Mouse (Mus musculus) spleen, adult 18-20 months (tissue): ENCODE data around the gene Itgav.

Source experiments
- DNase-seq, 2 experiments: peaks; one replicate each; pipeline ENCODE4 v3.0.0; 2022; ENCODE audit warnings: mixed read lengths in 2 of 2

Itgav gene

DNA sequence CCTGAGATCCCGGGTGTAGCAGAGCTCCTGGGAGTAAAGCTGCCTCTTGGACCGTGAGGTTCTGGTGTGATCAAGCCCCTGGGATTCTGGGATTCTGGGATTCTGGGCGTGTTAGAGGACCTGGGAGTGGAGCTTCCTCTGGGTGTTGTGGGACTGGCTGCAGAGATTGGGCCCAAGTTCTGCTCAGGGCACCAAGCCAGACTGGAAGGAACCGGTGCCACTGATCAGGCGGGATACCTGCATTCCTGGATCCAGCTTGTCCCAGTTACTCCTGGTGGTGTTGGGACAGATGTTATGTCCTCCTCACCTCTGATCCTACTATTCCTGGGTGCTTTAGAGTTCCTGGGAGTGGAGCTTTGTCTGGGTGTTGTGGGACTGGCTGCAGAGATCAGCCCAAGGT is 28.8 kb downstream of the Itgav start:
- DNase-seq: no peak

DNA sequence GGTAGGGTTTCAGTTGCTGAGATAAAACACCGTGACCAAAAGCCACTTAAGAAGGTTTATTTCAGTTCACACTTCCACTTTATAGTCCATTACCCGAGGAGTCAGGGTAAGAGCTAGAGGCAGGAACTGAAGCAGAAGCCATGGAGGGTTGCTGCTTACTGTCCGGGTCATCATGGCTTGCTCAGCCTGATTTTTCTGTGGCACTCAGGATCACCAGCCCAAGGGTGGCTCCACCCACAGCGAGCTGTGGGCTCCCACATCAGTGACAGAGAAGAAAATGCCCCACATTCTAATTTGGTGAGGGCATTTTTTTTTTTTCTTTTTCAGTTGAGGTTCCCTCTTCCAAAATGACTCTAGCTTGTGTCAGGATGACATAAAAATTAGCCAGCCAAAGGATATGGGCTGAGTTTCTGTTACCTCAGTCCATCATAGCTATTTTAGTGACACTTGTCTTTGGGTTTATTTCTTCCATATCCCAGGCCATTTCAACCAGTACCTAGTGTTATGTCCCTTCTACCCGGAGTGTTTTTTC is 30.2 kb downstream of the Itgav start:
- no peak for DNase-seq

DNA sequence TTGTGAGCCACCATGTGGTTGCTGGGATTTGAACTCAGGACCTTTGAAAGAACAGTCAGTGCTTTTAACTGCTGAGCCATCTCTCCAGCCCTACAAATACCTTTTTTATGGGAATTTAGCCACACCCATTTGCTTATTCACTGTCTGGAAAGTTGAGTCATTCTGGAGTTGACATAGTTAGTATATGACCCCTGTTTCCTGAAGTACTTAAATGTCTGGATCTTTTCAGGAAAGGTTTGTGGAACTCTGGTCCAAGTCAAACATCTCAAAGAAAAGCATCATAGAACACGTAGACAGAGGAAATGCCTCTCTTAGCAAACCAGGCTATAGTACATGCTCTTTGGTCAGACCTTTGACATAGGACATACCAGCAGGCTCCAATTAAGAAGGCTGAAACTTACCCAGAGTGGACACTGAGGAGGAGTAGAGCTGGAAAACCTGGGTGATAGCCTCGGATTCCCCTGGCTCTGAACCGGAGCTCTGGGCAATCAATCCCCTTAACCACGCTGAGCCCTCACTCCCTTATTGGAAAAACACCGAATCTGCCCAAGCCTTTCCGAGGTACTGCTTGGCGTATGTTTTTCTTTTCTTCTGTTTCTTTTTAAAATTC is 34.5 kb downstream of the Itgav start:
- DNase-seq: no peak

DNA sequence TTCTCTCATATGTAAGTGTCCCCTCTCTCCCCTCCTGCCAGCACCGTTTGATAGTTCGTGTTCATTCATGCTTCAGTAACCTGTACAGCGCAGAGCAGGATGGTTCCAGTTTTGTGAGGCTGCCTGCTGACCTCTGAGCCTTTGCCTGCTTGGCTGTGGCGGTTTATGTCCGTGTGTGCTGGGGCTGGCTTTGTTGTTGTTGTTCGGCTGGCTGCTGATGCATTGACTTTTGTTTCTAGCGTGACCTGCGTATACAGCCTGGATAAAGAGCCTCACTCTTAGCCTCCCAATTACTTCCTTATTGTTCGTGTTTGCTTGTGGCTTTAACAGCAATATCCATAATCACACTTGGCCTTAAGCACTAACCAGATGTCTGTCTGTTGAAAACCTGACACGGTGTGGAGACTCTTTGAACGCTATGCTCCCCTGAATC is 35.0 kb downstream of the Itgav start:
- no peak for DNase-seq

DNA sequence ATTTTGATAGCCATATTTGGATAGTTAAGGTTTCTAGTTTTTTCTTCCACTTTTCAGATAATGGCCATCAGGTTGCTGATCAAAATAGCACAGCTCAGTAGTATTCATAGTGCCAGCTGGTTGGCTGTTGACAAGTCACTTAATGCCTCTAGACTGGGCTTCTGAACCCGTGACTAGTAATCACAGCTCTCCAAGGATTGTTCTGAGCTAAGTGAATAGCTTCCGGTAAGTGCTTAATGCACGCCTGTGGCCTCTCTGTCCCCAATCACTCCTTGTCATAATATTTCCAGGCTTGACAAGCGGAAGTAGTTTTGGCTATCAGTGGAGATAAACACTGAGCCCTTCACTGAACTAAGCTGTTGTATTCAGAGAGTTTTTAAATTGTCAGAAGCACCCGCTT is 35.5 kb downstream of the Itgav start:
- no peak for DNase-seq

DNA sequence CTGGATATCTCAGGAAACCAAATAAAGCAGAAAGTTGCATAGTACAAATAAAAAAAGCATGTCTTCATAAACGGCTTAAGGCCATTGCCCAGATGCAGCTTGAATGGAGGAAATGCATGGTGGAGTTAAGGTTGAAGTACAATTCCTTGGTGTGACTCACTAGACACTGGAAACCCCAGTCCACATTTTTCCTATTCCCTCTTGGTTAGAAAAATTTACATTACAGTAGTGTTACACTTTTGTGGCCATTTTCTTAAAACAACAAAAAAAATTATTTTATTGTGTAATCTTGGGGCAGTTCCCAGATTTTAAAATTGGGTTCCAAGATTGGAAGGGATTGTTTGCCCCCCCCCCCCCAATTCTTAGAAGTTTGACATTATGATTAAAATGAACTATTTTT is 35.9 kb downstream of the Itgav start:
- no peak for DNase-seq

DNA sequence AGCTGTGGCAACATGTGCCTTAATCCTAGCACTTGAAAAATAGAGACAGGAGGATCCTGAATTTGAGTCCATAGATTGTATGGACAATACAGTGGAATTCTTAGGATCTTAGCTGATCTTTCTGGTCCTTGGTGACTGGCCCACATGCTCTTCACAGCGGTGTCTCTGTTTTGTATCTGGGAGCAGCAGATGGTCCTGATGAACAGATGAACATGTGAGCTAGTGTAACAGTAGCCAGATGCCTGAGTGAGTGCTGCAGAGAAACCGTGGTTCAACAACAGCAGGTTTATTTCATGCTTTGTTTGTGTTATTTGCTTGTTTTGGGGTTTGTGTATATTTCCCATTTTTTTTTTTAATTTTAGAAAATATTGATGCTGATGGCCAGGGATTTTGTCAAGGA is 37.3 kb downstream of the Itgav start:
- no peak for DNase-seq

DNA sequence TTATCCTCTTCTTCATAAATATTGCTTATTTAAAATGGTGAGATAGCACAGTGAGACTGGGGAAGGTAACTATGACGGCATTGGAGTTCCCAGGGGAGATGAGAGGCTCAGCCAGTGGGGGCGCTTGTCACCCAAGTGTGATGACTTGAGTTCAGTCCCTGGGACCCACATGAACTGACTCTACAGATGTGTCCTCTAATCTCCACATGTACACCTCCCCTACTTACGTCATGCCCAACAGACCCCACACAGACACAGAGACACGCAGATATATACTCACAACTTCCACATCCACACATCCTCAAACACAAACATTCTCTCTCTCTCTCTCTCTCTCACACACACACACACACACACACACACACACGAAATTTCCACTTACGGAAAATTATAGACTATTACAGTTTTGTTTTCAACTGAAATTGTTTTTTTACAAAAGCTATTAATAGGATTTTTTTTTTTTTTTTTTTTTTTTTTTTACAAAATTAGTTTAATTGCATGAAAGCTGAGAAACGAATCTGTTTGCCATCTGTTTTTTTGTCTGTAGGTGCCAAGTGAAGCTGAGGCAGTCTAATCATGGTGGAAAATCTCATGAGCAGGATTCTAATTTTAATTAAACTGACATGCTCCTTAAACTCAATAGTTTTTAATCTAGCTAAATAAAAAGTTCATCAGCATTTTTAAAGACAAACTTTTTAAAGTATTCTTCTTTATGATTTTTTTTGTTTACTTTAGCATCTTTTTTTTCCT is 38.1 kb downstream of the Itgav start:
- DNase-seq: peak; percentile 29 to 45

DNA sequence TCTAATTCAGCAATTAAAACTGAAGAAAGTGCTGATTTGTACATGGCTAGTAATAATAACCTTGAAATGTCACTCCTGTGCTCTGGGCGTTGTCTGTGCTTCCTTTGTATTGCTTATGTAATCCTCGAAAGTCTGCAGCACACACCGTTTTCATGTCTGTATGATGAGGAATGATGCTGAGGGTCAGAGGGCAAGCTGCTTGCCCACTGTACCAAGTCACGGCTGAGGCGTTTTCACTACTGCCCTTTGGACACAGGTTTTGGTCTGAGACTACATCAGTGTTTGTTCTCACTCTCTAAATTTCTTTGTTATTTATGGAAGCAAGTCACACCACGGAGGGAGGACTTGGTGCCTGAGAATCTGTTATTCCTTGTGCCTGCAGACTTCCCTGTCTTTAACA is 41.9 kb downstream of the Itgav start:
- no peak for DNase-seq

DNA sequence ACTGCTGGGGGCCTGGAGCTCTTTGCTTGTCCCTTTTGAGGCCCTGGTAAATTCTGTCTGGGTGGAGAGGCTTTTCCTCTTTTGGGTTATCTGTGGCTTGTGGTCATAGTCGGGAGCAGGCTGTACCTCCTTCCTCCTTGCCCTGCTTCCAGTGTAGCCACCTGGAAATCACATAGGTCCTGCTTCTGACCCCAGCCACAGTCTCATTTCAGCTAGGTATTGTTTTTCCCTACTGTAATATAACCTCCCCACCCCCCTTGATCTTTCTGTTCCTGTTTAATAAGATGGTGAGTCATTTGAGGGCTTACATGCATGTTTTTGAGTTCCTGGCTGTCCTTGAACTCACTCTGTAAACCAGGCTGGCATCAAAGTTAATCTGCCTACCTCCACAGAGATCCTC is 42.7 kb downstream of the Itgav start:
- no peak for DNase-seq

DNA sequence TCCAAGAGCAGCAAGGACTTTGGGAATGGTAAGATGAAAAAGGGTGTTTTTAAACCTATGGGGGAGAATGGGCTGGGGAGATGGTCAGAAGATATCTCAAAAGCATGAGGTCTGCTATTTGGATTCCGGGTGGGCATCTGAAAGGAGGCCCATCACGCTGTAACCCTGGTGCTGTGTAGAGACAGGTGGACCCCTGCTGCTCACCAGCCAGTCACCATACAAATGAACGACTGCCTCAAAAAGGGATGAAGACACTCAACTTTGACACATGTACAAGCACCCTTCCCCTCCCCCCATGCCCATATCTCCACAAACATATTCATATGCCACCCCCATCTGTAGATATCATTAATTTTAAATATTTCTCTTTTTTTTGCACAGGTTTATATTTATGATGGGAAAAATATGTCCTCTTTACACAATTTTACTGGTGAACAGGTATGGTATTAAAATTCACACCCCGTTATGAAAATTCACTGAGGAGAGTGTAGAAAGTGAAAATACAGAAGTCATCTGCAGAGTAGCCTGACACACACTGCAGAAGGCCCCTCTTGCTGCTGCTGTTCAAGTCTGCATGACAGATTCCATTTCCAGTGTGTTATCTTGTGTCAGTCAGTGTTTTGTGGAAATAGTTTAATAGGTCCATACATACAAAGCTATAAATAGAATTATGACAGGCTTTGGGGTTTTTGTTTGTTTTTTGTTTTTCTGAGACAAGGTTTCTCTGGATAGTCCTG is 44.3 kb downstream of the Itgav start:
- DNase-seq: no peak

DNA sequence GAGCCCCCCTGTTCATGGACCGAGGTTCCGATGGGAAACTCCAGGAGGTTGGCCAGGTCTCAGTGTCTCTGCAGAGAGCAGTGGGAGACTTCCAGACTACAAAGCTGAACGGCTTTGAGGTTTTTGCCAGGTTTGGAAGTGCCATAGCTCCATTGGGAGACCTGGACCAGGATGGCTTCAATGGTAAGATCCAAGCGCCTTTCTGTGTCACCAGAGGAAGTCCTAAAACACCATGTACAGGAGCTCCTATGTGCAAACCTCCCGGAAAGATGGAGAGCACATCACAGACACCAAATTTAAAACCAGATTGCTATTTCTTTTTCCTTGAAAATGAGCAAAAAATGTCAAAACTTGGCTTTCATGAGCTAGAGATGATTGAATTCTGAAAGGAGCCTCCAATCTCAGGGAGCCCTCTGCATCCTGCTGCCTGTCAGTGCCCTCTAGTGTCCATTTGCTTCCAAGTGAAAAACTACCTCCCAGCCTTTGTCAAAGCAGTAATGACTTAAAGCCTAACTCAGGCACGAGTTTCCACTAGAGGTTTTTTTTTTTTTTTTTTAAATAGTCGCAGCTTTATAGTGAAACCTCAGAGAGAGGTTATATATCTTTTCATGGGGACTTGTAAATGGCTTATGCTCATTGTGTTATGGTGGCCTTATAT is 47.1 kb downstream of the Itgav start:
- DNase-seq: peak in 1 of 2 experiments; percentile 40

DNA sequence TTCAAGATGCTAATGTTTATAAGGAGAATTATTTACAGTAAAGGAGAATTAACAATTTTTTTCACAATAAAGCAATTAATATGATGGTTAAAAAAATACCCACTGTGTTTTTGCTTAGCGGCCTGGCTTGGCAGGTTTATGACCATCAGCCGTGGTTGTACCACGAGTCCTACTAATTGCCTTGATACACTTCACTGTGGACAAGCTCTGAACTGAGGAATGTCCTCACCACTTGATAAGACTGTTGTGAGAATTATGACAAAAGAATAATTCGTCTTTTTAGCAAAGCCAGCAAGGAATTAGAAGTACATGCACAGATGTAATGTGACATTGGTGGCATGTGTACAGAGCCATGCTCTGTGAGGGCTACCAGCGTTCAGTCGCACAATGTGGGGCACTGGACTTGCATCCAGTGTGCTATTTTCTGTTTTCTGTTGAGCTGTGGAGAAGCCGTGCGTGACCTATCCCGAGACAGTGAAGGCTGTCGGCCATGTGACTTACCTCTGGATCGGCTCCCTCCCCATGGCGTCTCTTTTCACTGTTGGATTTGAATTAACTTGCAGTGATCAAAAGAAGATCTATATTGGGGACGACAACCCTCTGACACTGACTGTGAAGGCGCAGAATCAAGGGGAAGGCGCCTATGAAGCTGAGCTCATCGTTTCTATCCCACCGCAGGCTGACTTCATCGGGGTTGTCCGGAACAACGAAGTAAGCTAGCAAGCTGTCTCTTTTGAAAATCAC is 67.3 kb downstream of the Itgav start:
- no peak for DNase-seq

DNA sequence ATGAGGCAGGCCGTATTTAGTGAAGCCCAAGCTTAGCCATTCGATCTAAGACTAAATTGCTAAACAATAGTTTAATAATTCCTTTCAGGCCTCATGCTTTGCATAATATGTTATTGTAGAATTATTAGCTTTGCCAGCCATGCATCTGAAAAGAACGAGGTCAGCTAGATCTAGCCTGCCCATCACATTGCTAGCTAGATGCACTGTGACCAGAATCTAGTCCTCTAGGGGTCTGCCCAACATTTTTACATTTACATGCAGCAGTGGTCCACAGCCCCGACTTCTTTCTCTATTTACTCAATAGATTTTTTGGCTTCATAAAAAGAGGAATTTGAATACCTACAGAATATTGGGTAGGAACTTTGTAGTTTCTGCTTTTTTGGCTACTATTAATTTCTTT is 67.9 kb downstream of the Itgav start:
- DNase-seq: no peak

DNA sequence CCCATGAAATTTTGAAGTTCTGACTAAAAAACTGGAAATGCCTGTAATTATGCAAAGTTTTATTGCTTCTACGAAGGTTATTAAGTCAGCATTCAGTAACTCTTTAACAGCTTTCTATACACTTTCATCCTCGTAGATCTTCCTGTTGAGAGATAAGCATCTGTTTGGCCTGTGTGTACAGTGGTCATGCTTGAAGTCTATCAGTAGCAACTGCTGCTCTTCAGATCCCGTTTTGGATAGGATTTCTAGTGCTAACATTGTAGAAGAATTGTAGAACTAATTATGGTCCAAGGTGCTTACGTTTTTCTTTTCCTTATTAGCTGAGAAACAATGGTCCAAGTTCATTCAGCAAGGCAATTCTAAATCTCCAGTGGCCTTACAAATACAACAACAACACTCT is 71.6 kb downstream of the Itgav start:
- no peak for DNase-seq

DNA sequence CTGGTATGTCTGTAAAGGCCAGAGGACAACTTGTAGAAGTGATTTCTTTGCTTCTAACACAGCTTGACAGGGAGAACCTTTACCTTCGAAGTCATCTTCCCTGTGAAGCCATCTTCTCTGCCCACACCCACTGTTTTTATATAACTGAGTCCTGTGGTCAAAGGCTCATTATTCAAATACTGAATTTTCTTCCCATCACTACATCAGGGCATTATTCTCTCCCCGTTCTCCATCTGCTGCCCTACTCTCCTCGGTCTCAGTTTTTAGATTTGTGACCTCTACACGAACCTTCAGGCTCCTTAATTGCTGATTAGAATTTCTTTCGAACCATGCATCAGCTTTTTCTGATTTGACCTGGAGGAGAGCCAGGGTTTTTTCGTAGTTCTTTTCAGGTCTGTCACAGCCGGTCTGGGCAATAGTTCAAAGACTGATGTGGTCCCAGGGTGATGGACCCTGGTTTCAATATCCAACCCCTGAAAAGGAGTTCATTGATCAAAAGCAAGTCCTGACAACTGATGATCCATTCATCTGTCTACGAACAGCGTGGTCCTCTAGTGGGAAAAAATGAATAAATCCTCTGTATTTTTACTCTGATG is 73.8 kb downstream of the Itgav start:
- no peak for DNase-seq

DNA sequence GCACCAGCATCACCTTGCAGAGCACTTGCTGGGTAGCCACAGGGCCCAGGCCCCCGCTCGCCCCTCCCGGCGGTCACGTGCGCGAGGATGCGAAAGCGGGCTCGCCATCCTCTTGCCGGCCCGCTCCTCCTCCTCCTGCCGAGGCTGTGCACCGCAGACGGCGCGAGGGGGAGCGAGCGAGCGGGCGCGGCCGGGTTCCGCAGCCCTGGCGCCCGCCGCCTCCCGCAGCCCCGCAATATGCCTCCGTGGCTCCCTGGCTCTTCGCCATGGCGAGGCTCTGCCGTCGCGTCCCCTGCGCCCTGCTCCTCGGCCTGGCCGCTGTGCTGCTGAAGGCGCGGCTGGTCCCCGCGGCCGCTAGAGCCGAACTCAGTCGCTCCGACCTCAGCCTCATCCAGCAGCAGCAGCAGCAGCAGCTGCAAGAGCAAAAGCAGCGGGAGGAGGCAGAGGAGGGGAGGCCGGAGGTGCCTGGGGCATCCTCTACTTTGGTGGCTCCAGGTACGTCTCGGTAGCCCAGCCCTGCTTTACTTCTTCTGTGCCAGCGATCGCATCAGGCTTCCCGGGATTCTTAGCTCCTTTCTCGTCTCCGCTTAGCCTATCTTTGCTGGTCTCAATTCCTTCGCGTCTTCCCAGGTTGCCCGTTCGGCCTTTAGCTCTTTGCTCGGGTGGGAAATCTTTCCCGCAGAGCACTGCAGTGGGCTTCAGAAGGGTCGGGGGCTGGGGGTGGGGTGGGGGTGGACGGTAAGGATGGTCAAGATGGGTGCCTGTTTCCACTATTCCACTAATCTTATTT is 88.5 kb downstream of the Itgav start, which contains the start of gene Fam171b:
Fam171b (plus strand) TSS at position 154 of the 790 bp plus-strand sequence.
- peak; percentile 29 to 58 for DNase-seq

DNA sequence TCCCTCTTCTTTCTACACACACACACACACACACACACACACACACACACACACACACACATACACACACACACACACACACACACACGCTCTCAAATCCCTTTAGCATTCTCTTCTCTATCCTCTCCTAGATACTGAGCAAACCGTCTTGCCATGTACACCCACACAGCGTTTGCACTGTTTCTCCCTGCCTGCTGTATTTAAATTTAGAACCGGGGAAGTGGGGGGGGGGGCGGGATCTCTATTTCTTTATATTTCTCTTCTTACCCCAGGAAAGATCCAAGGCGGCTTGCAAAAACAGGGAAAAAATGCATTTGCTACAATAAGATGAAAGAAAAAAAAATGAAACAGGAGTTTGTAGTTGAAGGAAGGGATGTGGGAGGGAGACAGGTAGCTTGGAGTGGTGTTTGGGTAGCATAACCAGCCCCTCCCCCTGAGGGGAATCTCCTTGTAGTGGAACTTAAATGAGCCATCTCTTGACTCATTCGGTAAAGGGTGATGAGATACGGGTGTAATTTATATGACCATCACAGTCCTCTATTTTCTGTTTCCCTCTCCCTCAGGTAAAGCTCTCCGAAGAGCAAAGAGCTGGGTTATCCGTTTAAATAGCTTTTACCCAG is 89.2 kb downstream of the Itgav start:
- DNase-seq: no peak

DNA sequence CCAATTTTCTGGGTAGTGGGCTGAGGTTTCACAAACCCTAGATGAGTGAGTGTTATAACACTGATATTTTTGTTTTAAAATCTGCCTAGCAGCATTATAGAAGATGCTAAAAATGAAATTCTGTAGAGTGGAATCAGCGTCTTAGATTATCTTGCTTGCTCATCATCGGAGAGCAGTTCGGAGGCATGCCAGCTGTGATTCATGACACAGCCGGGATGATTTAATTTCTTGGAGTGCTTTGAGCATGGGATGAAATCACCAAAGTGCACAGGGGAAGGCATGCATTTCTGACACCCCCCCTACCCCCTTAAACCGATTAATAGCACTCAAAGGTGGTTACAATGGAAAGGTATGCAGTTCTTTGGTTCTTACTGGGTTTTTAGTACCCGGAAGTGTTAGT is 89.8 kb downstream of the Itgav start:
- DNase-seq: no peak

DNA sequence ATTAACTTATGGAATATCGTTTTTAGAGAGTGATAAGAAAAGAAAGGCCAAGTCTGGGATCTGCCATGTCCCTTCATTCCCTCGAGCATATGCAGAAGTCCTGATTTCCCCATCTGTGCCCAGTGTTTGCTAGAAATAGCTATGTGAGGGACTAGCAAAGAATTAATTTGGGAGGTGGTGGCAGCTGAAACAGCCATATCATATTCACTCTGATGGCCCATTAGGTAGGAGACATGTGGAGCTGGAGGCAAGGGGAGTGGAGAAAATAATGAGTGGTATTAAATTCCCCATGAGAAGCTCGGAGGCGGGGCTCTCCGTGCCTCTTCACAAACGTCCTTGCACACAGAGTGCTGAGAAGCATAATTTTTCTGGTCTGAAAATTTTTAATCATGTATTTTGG is 92.0 kb downstream of the Itgav start:
- DNase-seq: no peak

DNA sequence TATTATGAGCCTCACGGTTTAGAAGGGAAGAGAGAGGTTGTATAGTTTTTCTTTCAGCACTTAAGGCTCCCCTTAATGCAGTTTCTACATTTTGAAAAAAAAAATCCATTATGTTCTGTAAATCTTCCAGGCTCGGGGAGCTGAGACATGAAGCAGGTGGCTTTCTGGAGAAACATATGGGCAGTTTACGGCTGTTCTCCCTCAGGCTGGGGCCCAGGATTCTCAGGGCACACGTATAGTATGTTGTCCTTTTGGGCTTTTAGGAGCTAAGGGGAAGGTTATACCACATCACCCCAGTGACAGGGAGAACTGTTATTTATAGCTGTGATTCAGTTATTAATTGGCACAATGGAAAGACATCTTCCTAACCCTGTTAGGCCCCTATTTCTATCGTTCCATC is 101.0 kb downstream of the Itgav start:
- DNase-seq: no peak
